Mouse (Mus musculus) kidney, adult 18-20 months (tissue): Measurements from ENCODE around the gene Cyb5rl.

Experiments used
- DNase-seq: peaks from one replicate; pipeline ENCODE4 v3.0.0; 2021

Cyb5rl gene

GRCm38 (mm10) chr4:107117741-107118385 lies 51.1 kb downstream of the Cyb5rl start:
- peak; percentile 58 for DNase-seq

DNA sequence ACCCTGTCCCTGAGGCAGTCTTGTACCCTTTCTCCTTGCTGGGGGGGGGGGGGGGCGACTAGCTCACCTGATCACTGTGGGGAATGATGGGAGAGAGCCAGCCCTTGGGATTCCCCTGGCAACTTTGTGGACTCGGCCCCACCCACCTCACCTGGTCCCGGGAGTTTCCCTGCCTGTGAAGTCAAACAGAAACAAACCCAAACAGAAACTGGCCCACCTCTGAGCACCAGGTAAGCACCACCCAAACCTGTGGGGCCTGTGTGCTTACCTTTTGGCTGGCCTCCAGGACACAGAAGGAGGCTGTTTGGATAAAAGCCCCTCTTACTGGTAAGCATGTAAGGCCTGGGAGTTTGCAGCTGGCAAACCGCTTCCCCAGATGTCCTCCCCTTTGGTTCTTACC lies 52.3 kb downstream of the Cyb5rl start:
- DNase-seq, result no peak

- no peak for DNase-seq
Observed at GRCm38 (mm10) chr4:107120676-107121075, 53.9 kb downstream of the Cyb5rl start.

- peak; percentile 30 for DNase-seq
Observed at GRCm38 (mm10) chr4:107121165-107121943, 54.6 kb downstream of the Cyb5rl start.

- no peak for DNase-seq
Observed at GRCm38 (mm10) chr4:107124376-107124775, 57.6 kb downstream of the Cyb5rl start.

DNA sequence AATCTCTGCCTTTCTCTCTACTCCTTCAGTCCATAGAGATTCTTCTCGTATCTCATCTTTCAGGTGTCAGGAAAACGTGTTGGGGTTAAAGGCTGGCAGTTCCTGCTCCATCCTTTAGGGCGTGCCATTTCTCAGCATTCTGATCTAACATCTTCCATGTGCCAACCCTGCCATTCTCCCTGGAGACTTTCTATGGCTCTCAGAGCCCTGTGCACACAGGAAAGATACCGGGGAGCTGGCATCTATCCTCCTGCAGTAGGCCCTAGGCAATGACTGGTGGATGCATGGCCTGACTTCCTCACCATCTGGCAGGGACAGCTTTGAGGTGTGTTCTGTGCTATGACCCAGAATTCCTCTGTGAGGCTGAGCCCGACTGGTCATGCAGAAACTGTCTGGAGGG lies 58.3 kb downstream of the Cyb5rl start:
- no peak for DNase-seq

- DNase-seq, result no peak
Observed at GRCm38 (mm10) chr4:107126389-107126788, 59.6 kb downstream of the Cyb5rl start.

GRCm38 (mm10) chr4:107126891-107127524 lies 60.2 kb downstream of the Cyb5rl start:
- no peak for DNase-seq

- DNase-seq, result peak; percentile 32
Observed at GRCm38 (mm10) chr4:107127901-107128669, 61.3 kb downstream of the Cyb5rl start.

DNA sequence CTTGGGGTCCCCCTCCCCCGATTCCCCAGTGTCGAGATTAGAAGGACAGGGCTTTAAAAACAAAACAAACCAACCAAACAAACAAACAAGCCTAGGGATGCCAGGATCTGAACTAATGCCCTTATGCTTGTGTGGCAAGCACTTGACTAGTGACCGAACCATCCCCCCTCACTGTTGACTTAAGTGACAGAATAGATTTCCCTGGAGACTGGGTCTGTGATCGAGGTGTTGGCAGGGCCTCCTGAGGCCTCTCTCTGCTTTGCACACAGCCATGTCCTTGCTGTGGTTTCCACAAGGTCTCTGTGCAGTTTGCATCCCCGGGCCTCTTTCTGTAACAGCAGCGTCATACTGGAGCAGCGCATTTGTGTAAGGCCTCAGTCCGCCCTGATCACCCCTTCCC lies 62.6 kb downstream of the Cyb5rl start:
- DNase-seq, result no peak

DNA sequence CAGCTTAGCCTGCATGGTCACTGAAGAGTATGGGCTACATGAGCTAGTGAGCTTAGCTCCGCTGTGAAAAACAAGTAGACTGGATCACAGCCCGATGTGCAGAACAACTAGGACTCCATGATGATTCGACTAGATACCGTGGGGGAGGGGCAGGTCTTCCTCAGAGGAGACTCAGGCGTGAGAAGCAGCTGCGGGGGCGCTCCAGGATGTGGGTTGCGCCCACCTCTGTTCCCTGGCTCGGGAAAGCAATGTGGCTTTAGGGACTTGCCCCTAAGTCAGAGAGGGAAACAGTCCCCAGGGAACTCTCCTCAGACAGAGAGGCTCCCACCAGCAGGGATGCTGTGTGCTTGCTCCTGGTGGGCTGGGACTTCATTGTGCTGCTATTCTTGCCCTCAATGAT lies 63.7 kb downstream of the Cyb5rl start:
- DNase-seq, result no peak

GRCm38 (mm10) chr4:107134891-107135290 lies 68.1 kb downstream of the Cyb5rl start:
- DNase-seq, result no peak

DNA sequence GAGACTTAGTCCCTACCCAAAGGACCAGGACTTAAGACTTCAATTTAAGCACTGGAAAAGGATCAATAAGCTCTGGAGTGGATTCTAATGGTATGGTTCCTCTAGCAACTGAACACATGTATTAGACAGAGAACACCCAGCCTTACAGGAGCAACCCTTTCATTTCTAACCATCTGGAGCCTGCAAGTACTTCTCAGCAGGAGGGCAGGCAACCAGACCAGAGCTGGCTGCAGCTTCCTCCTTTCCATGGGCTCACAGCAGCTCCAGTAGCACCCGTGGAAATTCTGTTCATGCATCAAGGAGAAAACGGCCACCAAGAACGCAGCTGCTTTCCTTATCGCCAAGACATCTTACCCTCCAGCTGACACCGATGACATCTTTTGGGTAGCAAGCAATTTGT lies 68.9 kb downstream of the Cyb5rl start:
- DNase-seq, result no peak

DNA sequence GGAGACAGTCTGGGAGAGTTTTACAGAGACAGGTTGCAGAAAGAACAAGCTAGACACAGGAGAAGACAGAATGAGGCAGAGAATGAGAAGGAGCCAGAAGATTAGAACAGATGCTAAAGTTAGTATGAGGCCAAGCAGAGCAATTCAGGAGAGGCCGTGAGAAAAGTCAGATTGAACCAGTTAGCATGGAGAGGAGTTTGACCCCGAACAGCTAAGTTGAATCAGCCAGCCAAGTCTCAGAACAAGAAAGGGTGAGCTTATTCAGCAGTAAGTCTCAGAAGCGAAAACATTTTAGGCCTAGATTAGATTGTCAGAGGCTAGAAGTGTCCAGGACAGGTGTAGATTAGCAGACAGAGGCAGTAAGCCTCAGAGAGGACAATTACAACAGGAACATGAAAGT lies 69.7 kb downstream of the Cyb5rl start:
- peak; percentile 32 for DNase-seq
